Mouse (Mus musculus) thymus, adult 2 months (tissue): ENCODE results near the gene Lin7a.

ENCODE experiments used
- CTCF ChIP-seq: fragments of 200-500 bp; IDR thresholded peaks from 2 replicates; pipeline ENCODE4 v1.5.1; 2012; ENCODE audit warnings: mild to moderate bottlenecking, control low read depth, low read length, moderate library complexity, borderline replicate concordance; ENCODE audit not compliant: control insufficient read depth, poor library complexity, insufficient read depth; ENCODE audit errors: extremely low read depth
- POLR2A ChIP-seq: fragments of 200-500 bp; IDR thresholded peaks from 2 replicates; pipeline ENCODE4 v1.6.1; 2012; ENCODE audit warnings: mild to moderate bottlenecking, low read length, control low read depth, moderate library complexity; ENCODE audit not compliant: control insufficient read depth, poor library complexity, insufficient read depth; ENCODE audit errors: extremely low read depth

DNA sequence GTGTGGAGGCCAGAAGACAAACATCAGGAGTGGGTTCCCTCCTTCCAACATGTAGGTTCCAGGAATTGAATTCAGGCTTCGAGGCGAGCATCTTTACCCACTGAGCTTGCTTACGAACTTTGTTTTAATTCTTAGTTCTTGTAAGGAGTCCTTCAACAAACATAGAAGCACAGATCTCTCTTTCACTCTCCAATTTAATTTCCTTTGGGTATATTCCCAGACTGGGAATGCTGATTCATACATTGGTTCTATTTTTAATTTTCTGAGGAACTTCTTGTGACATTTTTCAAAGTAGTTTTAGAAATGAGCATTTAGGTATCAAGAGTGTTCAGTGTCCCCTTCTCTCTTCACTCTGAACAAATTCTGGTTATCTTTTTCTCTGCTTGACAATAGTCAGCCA, 68.0 kb downstream of the Lin7a start:
- no peak for TF ChIP-seq POLR2A
- no peak for TF ChIP-seq CTCF
